Mouse (Mus musculus) mouse embryonic stem cell (cell line): ENCODE data around the gene Slc44a5.

Source experiments
- in situ Hi-C, 2 experiments: fragments of 300-500 bp; cut with MboI; formaldehyde crosslinking; loops; 1 replicate in 1 of 2; 3 replicates in 1 of 2; pipeline ENCODE4 v1.14.3; 2019 to 2020; ENCODE audit warnings: low sequenced_read_pairs in 2 of 2, low pct_unique_long_range_greater_than_20kb in 1 of 2, mixed read lengths in 1 of 2; ENCODE audit not compliant: unreplicated experiment in 1 of 2

Slc44a5 gene

GRCm38 (mm10) chr3:154081687-154082086 is 108.5 kb downstream of the Slc44a5 start:
- in situ Hi-C loops: no loop called here

GRCm38 (mm10) chr3:154082241-154082640 is 109.0 kb downstream of the Slc44a5 start:
- in situ Hi-C loops: no loop called here

- in situ Hi-C loops: no loop called here
Observed at GRCm38 (mm10) chr3:154082961-154083360, 109.7 kb downstream of the Slc44a5 start.

GRCm38 (mm10) chr3:154089996-154090395 is 116.8 kb downstream of the Slc44a5 start:
- in situ Hi-C loops: no loop called here

GRCm38 (mm10) chr3:154091468-154092338 is 118.5 kb downstream of the Slc44a5 start:
- in situ Hi-C loops: no loop called here

GRCm38 (mm10) chr3:154092466-154092865 is 119.2 kb downstream of the Slc44a5 start:
- in situ Hi-C loops: no loop called here

- in situ Hi-C loops: no loop called here
Observed at GRCm38 (mm10) chr3:154093745-154094322, 120.6 kb downstream of the Slc44a5 start.

GRCm38 (mm10) chr3:154101671-154102070 is 128.4 kb downstream of the Slc44a5 start:
- in situ Hi-C loops: no loop called here

- in situ Hi-C loops: no loop called here
Observed at GRCm38 (mm10) chr3:154110528-154110927, 137.3 kb downstream of the Slc44a5 start.

GRCm38 (mm10) chr3:154111221-154111620 is 138.0 kb downstream of the Slc44a5 start:
- in situ Hi-C loops: no loop called here

GRCm38 (mm10) chr3:154114991-154115390 is 141.8 kb downstream of the Slc44a5 start:
- in situ Hi-C loops: no loop called here

GRCm38 (mm10) chr3:154115478-154115877 is 142.2 kb downstream of the Slc44a5 start:
- in situ Hi-C loops: no loop called here

- in situ Hi-C loops: no loop called here
Observed at GRCm38 (mm10) chr3:154116000-154116399, 142.8 kb downstream of the Slc44a5 start.

GRCm38 (mm10) chr3:154118992-154119603 is 145.9 kb downstream of the Slc44a5 start:
- in situ Hi-C loops: no loop called here

GRCm38 (mm10) chr3:154122531-154122930 is 149.3 kb downstream of the Slc44a5 start:
- in situ Hi-C loops: no loop called here

- in situ Hi-C loops: no loop called here
Observed at GRCm38 (mm10) chr3:154124890-154125575, 151.8 kb downstream of the Slc44a5 start.

- in situ Hi-C loops: no loop called here
Observed at GRCm38 (mm10) chr3:154125768-154126376, 152.6 kb downstream of the Slc44a5 start.

GRCm38 (mm10) chr3:154127246-154127645 is 154.0 kb downstream of the Slc44a5 start:
- in situ Hi-C loops: no loop called here

- in situ Hi-C loops: no loop called here
Observed at GRCm38 (mm10) chr3:154129036-154129435, 155.8 kb downstream of the Slc44a5 start.
